Mouse (Mus musculus): ENCODE results near the gene Tmem184b.

GRCm38 (mm10) chr15:79413201-79413600, 9.8 kb upstream of the Tmem184b start:
- no peak for TF ChIP-seq CTCF (IDR thresholded peaks at IDR 0.05; ENCODE audit: control insufficient read depth, insufficient read depth, insufficient read length)
- TF ChIP-seq USF1 (IDR thresholded peaks at IDR 0.05; ENCODE audit: low read depth), result no peak
